Comparison of ENCODE assay signal across 9 mouse cellular contexts in the genomic region with DNA sequence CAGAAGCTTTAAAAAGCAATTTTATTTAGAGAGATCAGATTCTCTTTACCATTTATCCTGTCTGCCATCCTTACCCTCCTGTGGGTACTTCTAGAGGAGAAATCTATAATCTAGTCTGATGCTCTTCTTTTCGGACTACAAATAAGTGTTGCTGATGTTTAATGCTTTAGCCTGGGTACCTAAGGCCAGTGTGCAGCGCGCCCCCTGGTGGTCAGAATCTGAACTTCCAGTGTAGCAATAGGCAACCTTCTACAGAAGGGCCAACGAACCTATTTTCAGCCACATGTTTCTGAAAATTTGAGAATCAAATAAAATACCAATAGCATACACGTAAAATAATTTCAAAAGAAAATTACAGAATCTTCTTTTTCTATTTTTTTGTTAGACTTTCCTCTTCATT. TPM values are rescaled to one million over a fixed set of nuclear protein-coding genes. Genes with fewer than 3 reads are reported as not detected.
DNase-seq lines count a peak whose midpoint lies in the region; ATAC-seq and TF ChIP-seq lines count a peak whose summit lies in the region.
"Had no signal": no experiment of that assay in that cellular context is flagged by ENCODE, and none has a peak within 500 bp of the region (broad histone marks: within the 10 kb centered on the region; RNA-seq: fewer than 3 reads in every experiment).

No protein-coding gene starts in this region.

- no peaks in the 10 kb centered on the region for H3K79me2 ChIP-seq in liver, adult 2 months (ENCODE audit: control insufficient read depth, insufficient read depth, low read length)

- no peak for TF ChIP-seq POLR2A in liver, adult 2 months (IDR thresholded peaks at IDR 0.05; ENCODE audit: extremely low read depth, insufficient read depth, low read length)

- peak; percentile 43 for DNase-seq in kidney, adult 11 months
- peak; percentile 41 for DNase-seq in adrenal gland, adult 8-10 months
- DNase-seq in embryonic facial prominence, embryonic 14.5 days (ENCODE audit: low spot score) = peak; percentile 47
- peak; percentile 38 to 80 for DNase-seq in kidney, adult 8-10 months
- DNase-seq in liver, adult 2 months (ENCODE audit: extremely low read depth, low read depth, low spot score) = peak; percentile 59
- peak; percentile 64 for DNase-seq in retina, postnatal 1 day
- peak; percentile 43 for DNase-seq in urinary bladder, postnatal 10 days (ENCODE audit: low spot score)

- H3K27me3 ChIP-seq in kidney, embryonic 14.5 days (ENCODE audit: control insufficient read depth, insufficient read depth, low read length) = no peaks in the 10 kb centered on the region
- H3K27me3 ChIP-seq in embryonic facial prominence, embryonic 14.5 days (replicated peaks; ENCODE audit: control insufficient read depth, insufficient read depth, low read length) = no peaks in the 10 kb centered on the region
- H3K27me3 ChIP-seq in liver, adult 2 months (ENCODE audit: control insufficient read depth, insufficient read depth, low read length) = no peaks in the 10 kb centered on the region
- H3K27me3 ChIP-seq: embryonic facial prominence, embryonic 15.5 days had no signal

- H3K9ac ChIP-seq in kidney, embryonic 14.5 days (ENCODE audit: low read depth, low read length) = no peak overlapping the region
- no peak overlapping the region for H3K9ac ChIP-seq in embryonic facial prominence, embryonic 14.5 days (ENCODE audit: low read depth, low read length)
- H3K9ac ChIP-seq in liver, adult 2 months (ENCODE audit: low read depth, low read length) = no peak overlapping the region
- H3K9ac ChIP-seq: embryonic facial prominence, embryonic 15.5 days had no signal

- peaks cover 2% of the 10 kb centered on the region; the same call in 1 of the 2 replicates for H3K36me3 ChIP-seq in kidney, embryonic 14.5 days (ENCODE audit: control insufficient read depth, insufficient read depth, low read length)
- H3K36me3 ChIP-seq in embryonic facial prominence, embryonic 14.5 days (ENCODE audit: control insufficient read depth, insufficient read depth, low read length) = peaks cover 8% of the 10 kb centered on the region; the same call in 1 of the 2 replicates
- peaks cover 81% of the 10 kb centered on the region for H3K36me3 ChIP-seq in liver, adult 2 months (ENCODE audit: control insufficient read depth, insufficient read depth, low read length)
- H3K36me3 ChIP-seq: embryonic facial prominence, embryonic 15.5 days had no signal

- no peaks in the 10 kb centered on the region; the same call in 1 of the 2 replicates for H3K9me3 ChIP-seq in kidney, embryonic 14.5 days (ENCODE audit: control insufficient read depth, low read length)
- peaks cover 6% of the 10 kb centered on the region; the same call in 1 of the 2 replicates for H3K9me3 ChIP-seq in embryonic facial prominence, embryonic 14.5 days (ENCODE audit: control insufficient read depth, low read length)
- H3K9me3 ChIP-seq: embryonic facial prominence, embryonic 15.5 days had no signal

- 26% methylated on average over 5 of the region's 5 CpGs for WGBS in kidney, embryonic 14.5 days
- 25% methylated on average over 5 of the region's 5 CpGs for WGBS in embryonic facial prominence, embryonic 14.5 days
- 13% methylated on average over 5 of the region's 5 CpGs for WGBS in liver, adult 2 months

- peak; percentile 90 for TF ChIP-seq CTCF in liver, adult 2 months (IDR thresholded peaks at IDR 0.05; ENCODE audit: low read depth, low read length)

- H3K27ac ChIP-seq in kidney, embryonic 14.5 days (ENCODE audit: low read depth, low read length) = no peak overlapping the region
- H3K27ac ChIP-seq in embryonic facial prominence, embryonic 14.5 days (replicated peaks; ENCODE audit: low read depth, low read length) = no peak overlapping the region
- H3K27ac ChIP-seq in liver, adult 2 months (replicated peaks; ENCODE audit: insufficient read depth, low read depth, low read length) = no peak overlapping the region
- H3K27ac ChIP-seq: embryonic facial prominence, embryonic 15.5 days had no signal

- H3K4me2 ChIP-seq in kidney, embryonic 14.5 days (replicated peaks; ENCODE audit: low read depth, low read length) = no peak overlapping the region
- no peak overlapping the region for H3K4me2 ChIP-seq in embryonic facial prominence, embryonic 14.5 days (ENCODE audit: low read depth, low read length)
- H3K4me2 ChIP-seq: embryonic facial prominence, embryonic 15.5 days had no signal

- ATAC-seq in kidney, embryonic 14.5 days (ENCODE audit: low FRiP score, low TSS enrichment) = no peak
- no peak for ATAC-seq in embryonic facial prominence, embryonic 14.5 days (ENCODE audit: low read depth)

- no peaks in the 10 kb centered on the region for H3K4me1 ChIP-seq in kidney, embryonic 14.5 days (ENCODE audit: control insufficient read depth, insufficient read depth, low read length)
- no peaks in the 10 kb centered on the region for H3K4me1 ChIP-seq in embryonic facial prominence, embryonic 14.5 days (ENCODE audit: control insufficient read depth, insufficient read depth, low read length)
- peaks cover 11% of the 10 kb centered on the region for H3K4me1 ChIP-seq in liver, adult 2 months (ENCODE audit: control insufficient read depth, insufficient read depth, low read length)
- H3K4me1 ChIP-seq: embryonic facial prominence, embryonic 15.5 days had no signal

- no peak overlapping the region for H3K4me3 ChIP-seq in kidney, embryonic 14.5 days (ENCODE audit: low read length)
- no peak overlapping the region for H3K4me3 ChIP-seq in embryonic facial prominence, embryonic 14.5 days (ENCODE audit: low read depth, low read length)
- no peak overlapping the region for H3K4me3 ChIP-seq in liver, adult 2 months (ENCODE audit: insufficient read depth, low read depth, low read length)
- H3K4me3 ChIP-seq: embryonic facial prominence, embryonic 15.5 days had no signal

RNA-seq across cellular contexts. Expression of gene Mgst1, which starts 13.0 kb away (rescaled TPM):
- polyA plus RNA-seq in kidney, embryonic 14.5 days (2014; fragmentation: Nextera tagmentation; extraction: Ambion mirVana) = 238 and 306 TPM in 2 replicates
- total RNA-seq in adrenal gland, adult 8-10 months (2022) = 1,000 to 10,000 TPM in 2 of 4 experiments, 100 to 1,000 TPM in 2; 362 to 2,247 (median 1,313) TPM
- 185 and 192 TPM in 2 replicates for polyA plus RNA-seq in embryonic facial prominence, embryonic 14.5 days (2014; fragmentation: Nextera tagmentation; extraction: Ambion mirVana)
- 7,708 and 11,486 TPM in 2 replicates for total RNA-seq in liver, adult 2 months (2014; rRNA removed)
- polyA plus RNA-seq in liver, adult 2 months (2012; rRNA removed) = 7,278 and 7,946 TPM in 2 replicates

Comparison
In these comparisons a context has a peak if more than half of its experiments do, and no peak if none do; other contexts are left out.
1. RNA of gene Mgst1, which starts 13.0 kb away (polyA plus RNA-seq): 7,278 to 7,946 TPM in liver, adult 2 months; 238 to 306 TPM in kidney, embryonic 14.5 days and 185 to 192 TPM in embryonic facial prominence, embryonic 14.5 days; every median in the first group is over 10 times any median in the second.
2. Peak in every context shown above with its lines, with median percentiles within 50 percentile points of each other: DNase-seq.